Mouse (Mus musculus) MEL (cell line): ENCODE measurements around the gene Gm42791. TPM values are rescaled to one million over a fixed set of nuclear protein-coding genes. Genes with fewer than 3 reads are reported as not detected.

Experiments
- DNase-seq: peaks from one replicate; pipeline ENCODE4 v3.0.0; 2011; ENCODE audit warnings: low read depth, low spot score
- H3K27ac ChIP-seq: 2 replicates; pipeline ENCODE4 v1.5.1; 2012; ENCODE audit warnings: low read depth, mild to moderate bottlenecking, control low read depth, low read length, moderate library complexity; ENCODE audit not compliant: control insufficient read depth
- H3K27me3 ChIP-seq, 2 experiments: fragments of 150-350 bp in 1 of 2; sonication (generic) in 1 of 2; 2 replicates each; pipeline ENCODE4 v1.6.1; 2012; ENCODE audit warnings: low read length in 2 of 2, mild to moderate bottlenecking in 2 of 2, improper control_type of control experiment in 1 of 2, moderate library complexity in 1 of 2; ENCODE audit not compliant: insufficient read depth in 2 of 2, control insufficient read depth in 1 of 2
- H3K36me3 ChIP-seq, 2 experiments: 2 replicates each; pipeline ENCODE4 v1.6.1; 2012 to 2014; ENCODE audit warnings: low read length in 2 of 2, improper control_type of control experiment in 1 of 2, inconsistent platforms in 1 of 2, mild to moderate bottlenecking in 1 of 2; ENCODE audit not compliant: insufficient read depth in 2 of 2, control insufficient read depth in 1 of 2
- H3K4me1 ChIP-seq, 2 experiments: fragments of 150-350 bp in 1 of 2; sonication (generic) in 1 of 2; 2 replicates each; pipeline ENCODE4 v1.6.1; 2012; ENCODE audit warnings: low read length in 2 of 2, improper control_type of control experiment in 1 of 2, mild to moderate bottlenecking in 1 of 2; ENCODE audit not compliant: insufficient read depth in 2 of 2, control insufficient read depth in 1 of 2
- H3K4me3 ChIP-seq, 2 experiments: fragments of 150-350 bp in 1 of 2; sonication (generic) in 1 of 2; 2 replicates each; pipeline ENCODE4 v1.5.1; 2012; ENCODE audit warnings: low read depth in 2 of 2, low read length in 2 of 2, mild to moderate bottlenecking in 2 of 2, moderate library complexity in 2 of 2, control low read depth in 1 of 2, improper control_type of control experiment in 1 of 2; ENCODE audit not compliant: control insufficient read depth in 1 of 2, insufficient read depth in 1 of 2
- H3K79me2 ChIP-seq: 2 replicates; pipeline ENCODE4 v1.6.1; 2012; ENCODE audit warnings: mild to moderate bottlenecking, low read length, moderate library complexity; ENCODE audit not compliant: control insufficient read depth, poor library complexity, insufficient read depth
- H3K9ac ChIP-seq: 2 replicates; pipeline ENCODE4 v1.6.1; 2012; ENCODE audit warnings: low read depth, mild to moderate bottlenecking, control low read depth, low read length, moderate library complexity; ENCODE audit not compliant: control insufficient read depth, poor library complexity, severe bottlenecking
- H3K9me3 ChIP-seq: fragments of 150-350 bp; sonication (generic); replicated peaks from 2 replicates; pipeline ENCODE4 v1.6.1; 2012; ENCODE audit warnings: mild to moderate bottlenecking, low read length, improper control_type of control experiment, moderate library complexity; ENCODE audit not compliant: insufficient read depth
- BHLHE40 ChIP-seq: IDR thresholded peaks from 2 replicates; pipeline ENCODE4 v1.6.1; 2012; ENCODE audit warnings: low read depth, mild to moderate bottlenecking, inconsistent platforms, low read length, improper control_type of control experiment, borderline replicate concordance
- CHD1 ChIP-seq: IDR thresholded peaks from 2 replicates; pipeline ENCODE4 v1.6.1; 2012; ENCODE audit warnings: low read depth, mild to moderate bottlenecking, inconsistent platforms, low read length, improper control_type of control experiment
- CTCF ChIP-seq, 3 experiments: IDR thresholded peaks in 2 of 3; conservative IDR thresholded peaks in 1 of 3; 2 replicates each; pipeline ENCODE4 v1.5.1; 2011 to 2012; ENCODE audit warnings: low read length in 3 of 3, low read depth in 2 of 3, mild to moderate bottlenecking in 2 of 3, improper control_type of control experiment in 1 of 3, inconsistent platforms in 1 of 3, mixed read lengths in 1 of 3, moderate library complexity in 1 of 3; ENCODE audit not compliant: control insufficient read depth in 1 of 3, insufficient read depth in 1 of 3, poor library complexity in 1 of 3, severe bottlenecking in 1 of 3
- ELF1 ChIP-seq: IDR thresholded peaks from 2 replicates; pipeline ENCODE4 v1.6.1; 2014; ENCODE audit warnings: low read depth, mild to moderate bottlenecking, inconsistent platforms, low read length, improper control_type of control experiment, moderate library complexity
- EP300 ChIP-seq, 2 experiments: IDR thresholded peaks; 2 replicates each; pipeline ENCODE4 v1.6.1; 2011; ENCODE audit warnings: improper control_type of control experiment in 2 of 2, low read length in 2 of 2, low read depth in 1 of 2, mild to moderate bottlenecking in 1 of 2
- GABPA ChIP-seq: IDR thresholded peaks from 2 replicates; pipeline ENCODE4 v1.6.1; 2012; ENCODE audit warnings: low read depth, mild to moderate bottlenecking, inconsistent platforms, low read length, improper control_type of control experiment, moderate library complexity
- JUND ChIP-seq: IDR thresholded peaks from 2 replicates; pipeline ENCODE4 v1.6.1; 2011; ENCODE audit warnings: low read depth, mild to moderate bottlenecking, improper control_type of control experiment, low read length
- KAT2A ChIP-seq: conservative IDR thresholded peaks from 2 replicates; pipeline ENCODE4 v1.6.1; 2012; ENCODE audit warnings: low read depth, low read length, improper control_type of control experiment, inconsistent platforms
- MEF2A ChIP-seq: IDR thresholded peaks from 2 replicates; pipeline ENCODE4 v1.6.1; 2014; ENCODE audit warnings: low read depth, mild to moderate bottlenecking, inconsistent platforms, low read length, improper control_type of control experiment; ENCODE audit not compliant: poor library complexity, insufficient replicate concordance, severe bottlenecking; ENCODE audit errors: extremely low read depth
- MXI1 ChIP-seq: IDR thresholded peaks from 2 replicates; pipeline ENCODE4 v1.6.1; 2011; ENCODE audit warnings: mild to moderate bottlenecking, low read depth, low read length, improper control_type of control experiment
- MYB ChIP-seq: IDR thresholded peaks from 2 replicates; pipeline ENCODE4 v1.6.1; 2011; ENCODE audit warnings: mild to moderate bottlenecking, low read depth, low read length, improper control_type of control experiment
- NELFE ChIP-seq: IDR thresholded peaks from 2 replicates; pipeline ENCODE4 v1.6.1; 2011; ENCODE audit warnings: low read depth, low read length, improper control_type of control experiment
- NRF1 ChIP-seq: IDR thresholded peaks from 2 replicates; pipeline ENCODE4 v1.6.1; 2014; ENCODE audit warnings: low read depth, mild to moderate bottlenecking, inconsistent platforms, low read length, improper control_type of control experiment, moderate library complexity; ENCODE audit not compliant: poor library complexity, insufficient read depth, severe bottlenecking
- POLR2A ChIP-seq, 2 experiments: IDR thresholded peaks; 2 replicates each; pipeline ENCODE4 v1.6.1; 2011 to 2012; ENCODE audit warnings: low read length in 2 of 2, mild to moderate bottlenecking in 2 of 2, control low read depth in 1 of 2, improper control_type of control experiment in 1 of 2, low read depth in 1 of 2, moderate library complexity in 1 of 2; ENCODE audit not compliant: control insufficient read depth in 1 of 2, insufficient read depth in 1 of 2, poor library complexity in 1 of 2
- POLR2AphosphoS2 ChIP-seq: IDR thresholded peaks from 2 replicates; pipeline ENCODE4 v1.6.1; 2011; ENCODE audit warnings: low read length, improper control_type of control experiment
- RCOR1 ChIP-seq: IDR thresholded peaks from 2 replicates; pipeline ENCODE4 v1.6.1; 2012; ENCODE audit warnings: low read depth, mild to moderate bottlenecking, inconsistent platforms, low read length, improper control_type of control experiment
- SIN3A ChIP-seq: IDR thresholded peaks from 2 replicates; pipeline ENCODE4 v1.6.1; 2012; ENCODE audit warnings: low read length, improper control_type of control experiment, inconsistent platforms
- SMC3 ChIP-seq: IDR thresholded peaks from 2 replicates; pipeline ENCODE4 v1.6.1; 2011; ENCODE audit warnings: low read depth, low read length, improper control_type of control experiment
- TAL1 ChIP-seq: IDR thresholded peaks from 2 replicates; pipeline ENCODE4 v1.6.1; 2012; ENCODE audit warnings: mild to moderate bottlenecking, inconsistent platforms, low read length, moderate library complexity, mixed read lengths
- TBP ChIP-seq: IDR thresholded peaks from 2 replicates; pipeline ENCODE4 v1.8.0; 2011; ENCODE audit warnings: low read depth, low read length, improper control_type of control experiment
- UBTF ChIP-seq: IDR thresholded peaks from 2 replicates; pipeline ENCODE4 v1.6.1; 2012; ENCODE audit warnings: low read depth, mild to moderate bottlenecking, inconsistent platforms, low read length, improper control_type of control experiment, moderate library complexity, borderline replicate concordance; ENCODE audit not compliant: insufficient read depth
- ZMIZ1 ChIP-seq: IDR thresholded peaks from 2 replicates; pipeline ENCODE4 v1.6.1; 2012; ENCODE audit warnings: low read depth, mild to moderate bottlenecking, inconsistent platforms, low read length, improper control_type of control experiment, moderate library complexity
- polyA plus RNA-seq, 2 experiments: library from polyadenylated mRNA; stranded (reverse) in 1 of 2; unstranded in 1 of 2; fragments of >175 nt in 1 of 2; fragments of >200 nt in 1 of 2; gene quantifications; 2 replicates each; pipeline versions ENCODE4 v1.2.1 to v1.2.4; 2012; ENCODE audit warnings: low replicate concordance in 2 of 2, low read depth in 1 of 2; ENCODE audit not compliant: insufficient read length in 2 of 2, insufficient read depth in 1 of 2, missing spikeins in 1 of 2
- total RNA-seq: library from RNA; depleted of rRNA; stranded (reverse); fragments of 300-350 nt; gene quantifications from 2 replicates; pipeline ENCODE4 v1.2.3, GENCODE M21; 2012

Gene Gm42791
- total and polyA plus RNA-seq, 3 experiments, result 1.2 to 2.1 TPM; not detected in 1

DNA sequence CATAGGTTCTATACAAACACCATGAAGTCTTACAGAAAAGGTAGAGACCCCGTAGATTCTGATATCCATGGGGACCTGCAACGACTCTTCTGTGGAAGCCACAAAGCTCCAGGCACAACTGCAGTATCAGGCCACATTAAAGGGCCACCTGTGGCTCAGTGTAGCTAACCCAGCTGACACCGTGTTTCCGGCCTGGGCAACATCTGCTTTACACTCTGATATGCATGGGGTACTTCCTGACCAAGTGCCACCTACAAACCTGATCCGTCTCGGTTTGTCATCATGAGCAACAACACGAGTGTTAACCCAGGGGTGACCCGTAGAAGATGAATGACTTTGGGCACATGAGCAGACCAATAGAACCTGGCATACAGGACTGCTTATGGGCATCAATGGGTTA, 18.1 kb downstream of the Gm42791 start:
- no peak overlapping the region for H3K9ac ChIP-seq
- no peaks in the 10 kb centered on the region for H3K4me1 ChIP-seq
- no peaks in the 10 kb centered on the region for H3K79me2 ChIP-seq
- TF ChIP-seq KAT2A (no peak), BHLHE40 (no peak), GABPA (no peak), MEF2A (no peak), SIN3A (no peak), TAL1 (no peak), MXI1 (no peak), NELFE (no peak), CHD1 (no peak), POLR2AphosphoS2 (no peak), UBTF (no peak), EP300 (IDR thresholded peaks at IDR 0.05; ENCODE audit: low read depth in 1 of 2, low read length in 2 of 2) (no peak), ELF1 (no peak), MYB (no peak), POLR2A (IDR thresholded peaks at IDR 0.05; ENCODE audit: control insufficient read depth in 1 of 2, insufficient read depth in 1 of 2, low read depth in 1 of 2, low read length in 2 of 2, poor library complexity in 1 of 2) (no peak), SMC3 (no peak), NRF1 (no peak), TBP (no peak), CTCF (IDR thresholded peaks at IDR 0.05 in 2 of 3, conservative IDR thresholded peaks at IDR 0.05 in 1 of 3; ENCODE audit: control insufficient read depth in 1 of 3, insufficient read depth in 1 of 3, low read depth in 2 of 3, low read length in 3 of 3, poor library complexity in 1 of 3, severe bottlenecking in 1 of 3) (no peak)
- no peaks in the 10 kb centered on the region for H3K27me3 ChIP-seq
- H3K4me3 ChIP-seq, result no peak overlapping the region
- H3K27ac ChIP-seq, result no peak overlapping the region
- no peak for DNase-seq
- no peaks in the 10 kb centered on the region for H3K9me3 ChIP-seq
- H3K36me3 ChIP-seq, result no peaks in the 10 kb centered on the region

GRCm38 (mm10) chr5:148975035-148975434, 19.9 kb downstream of the Gm42791 start:
- Histone ChIP-seq H3K9ac (no peak overlapping the region), H3K9me3 (no peaks in the 10 kb centered on the region), H3K4me3 (no peak overlapping the region), H3K79me2 (no peaks in the 10 kb centered on the region), H3K4me1 (no peaks in the 10 kb centered on the region), H3K27me3 (no peaks in the 10 kb centered on the region), H3K27ac (no peak overlapping the region), H3K36me3 (no peaks in the 10 kb centered on the region; a peak in 1 of 4 replicates)
- TF ChIP-seq ZMIZ1 (no peak), JUND (no peak), CHD1 (no peak), RCOR1 (no peak)
- DNase-seq, result no peak
